Mouse (Mus musculus) G1E-ER4 (cell line): ENCODE results near the gene Smarca1. TPM values are rescaled to one million over a fixed set of nuclear protein-coding genes. Genes with fewer than 3 reads are reported as not detected.

Experiments
- GATA1 ChIP-seq: IDR thresholded peaks from one replicate; pipeline ENCODE4 v1.8.0; 2012; ENCODE audit warnings: low read length, inconsistent platforms
- polyA plus RNA-seq: library from polyadenylated mRNA; stranded (reverse); fragments of >175 nt; gene quantifications from 2 replicates; pipeline ENCODE4 v1.2.3, GENCODE M21; 2012

Gene Smarca1
- polyA plus RNA-seq, 1 experiment: not detected

DNA sequence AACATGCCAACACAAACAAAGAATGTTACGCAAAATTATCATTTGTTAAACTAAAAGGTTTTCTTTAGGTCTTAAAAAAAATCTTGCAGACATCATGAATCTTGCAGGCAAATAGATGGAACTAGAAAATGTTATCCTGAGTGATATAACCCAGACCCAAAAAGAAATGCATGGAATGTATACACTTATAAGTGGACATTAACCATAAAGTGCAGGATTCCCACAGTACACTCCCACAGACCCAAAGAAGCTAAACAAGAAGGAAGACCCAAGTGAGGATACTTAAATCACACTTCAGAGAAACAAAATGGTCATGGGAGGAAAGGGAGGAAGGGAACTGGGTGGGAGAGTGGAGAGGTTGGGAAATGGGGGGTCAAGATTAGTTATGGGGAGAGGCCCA is 34.2 kb downstream of the Smarca1 start:
- TF ChIP-seq GATA1: no peak

DNA sequence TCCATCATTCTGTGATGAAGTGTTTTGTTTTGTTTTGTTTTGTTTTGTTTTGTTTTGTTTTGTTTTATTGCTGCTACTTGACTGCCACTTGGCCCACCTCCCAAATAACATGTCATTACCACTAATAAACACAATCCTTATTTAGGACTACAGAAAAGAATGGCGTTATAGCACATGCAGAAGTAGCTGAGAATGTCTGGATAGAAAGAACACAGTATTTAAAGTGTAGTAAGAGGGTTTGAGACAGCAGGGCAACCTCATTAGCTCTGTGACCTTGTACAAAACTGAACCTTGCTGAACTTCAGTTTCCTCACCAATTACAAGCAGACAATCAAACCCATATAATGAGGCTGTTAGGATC is 57.0 kb downstream of the Smarca1 start:
- TF ChIP-seq GATA1: no peak

DNA sequence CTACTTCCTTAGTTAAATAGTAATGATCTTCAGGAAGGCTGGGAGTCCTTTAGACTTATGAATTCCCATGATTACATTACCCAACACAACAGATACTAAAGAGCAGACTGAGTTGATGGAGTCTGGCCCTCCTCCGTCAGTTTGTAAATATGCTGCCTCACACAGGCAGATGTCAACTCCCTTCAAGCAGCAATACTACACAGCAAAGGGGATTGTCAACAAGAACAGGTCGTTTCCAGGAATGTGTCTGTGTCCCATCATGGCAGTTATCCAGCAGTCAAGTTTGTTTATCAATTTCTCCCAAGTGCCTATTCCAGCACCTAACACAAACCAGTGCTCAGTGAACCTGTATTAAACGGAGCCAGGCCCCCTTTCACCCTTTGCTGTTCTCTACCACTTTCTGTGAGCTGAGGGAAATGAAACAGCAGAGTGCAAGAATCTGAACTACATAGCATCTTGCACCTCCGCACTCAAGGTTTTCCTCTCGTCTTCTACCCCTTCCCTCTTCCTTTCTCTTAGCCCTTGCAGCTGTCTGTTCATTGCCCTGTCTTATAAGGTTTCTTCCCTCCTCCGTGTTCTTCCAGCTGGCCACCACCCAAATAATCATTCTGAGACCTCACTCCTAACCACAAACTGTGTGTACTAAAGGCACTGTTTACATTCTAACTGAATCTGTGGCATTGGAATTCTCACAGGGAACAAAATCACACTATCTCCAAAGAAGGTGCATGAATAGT is 57.5 kb downstream of the Smarca1 start:
- no peak for TF ChIP-seq GATA1

DNA sequence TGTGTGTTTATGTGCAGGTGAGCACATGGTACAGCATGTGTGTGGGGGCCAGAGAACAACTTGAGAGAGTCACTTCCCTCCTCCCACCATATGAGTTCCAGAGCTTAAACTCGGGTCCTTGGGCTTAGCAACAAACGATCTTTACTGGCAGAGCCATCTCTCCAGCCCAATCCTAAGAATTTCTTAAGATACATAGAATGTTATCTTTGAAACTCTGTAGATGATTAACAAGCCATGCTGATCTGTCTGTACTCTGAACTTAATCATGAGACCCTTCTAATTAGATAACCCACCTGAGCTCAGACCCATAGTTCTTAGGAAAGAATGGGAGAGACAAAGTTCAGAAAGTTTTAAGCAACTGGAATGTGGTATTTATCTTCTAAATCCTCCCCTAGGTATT is 59.3 kb downstream of the Smarca1 start:
- no peak for TF ChIP-seq GATA1

DNA sequence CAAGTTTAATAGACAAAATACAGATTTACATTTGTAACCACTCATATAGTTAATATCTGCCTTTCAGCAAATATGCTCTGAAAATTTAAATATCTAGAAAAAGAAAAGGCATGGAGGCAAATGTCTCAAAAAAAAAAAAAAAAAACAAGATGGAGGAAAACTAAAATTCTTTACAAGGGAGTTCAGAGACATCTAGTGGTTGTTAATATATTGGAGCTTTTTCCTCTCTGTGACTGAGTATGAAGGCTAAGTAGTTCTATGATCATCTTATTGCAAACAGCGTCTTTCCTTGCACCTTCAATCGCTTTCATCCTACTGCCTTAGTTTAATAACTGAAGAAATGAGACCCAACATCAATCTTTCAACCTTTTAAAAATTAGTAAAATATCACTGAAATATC is 72.2 kb downstream of the Smarca1 start:
- TF ChIP-seq GATA1: no peak

DNA sequence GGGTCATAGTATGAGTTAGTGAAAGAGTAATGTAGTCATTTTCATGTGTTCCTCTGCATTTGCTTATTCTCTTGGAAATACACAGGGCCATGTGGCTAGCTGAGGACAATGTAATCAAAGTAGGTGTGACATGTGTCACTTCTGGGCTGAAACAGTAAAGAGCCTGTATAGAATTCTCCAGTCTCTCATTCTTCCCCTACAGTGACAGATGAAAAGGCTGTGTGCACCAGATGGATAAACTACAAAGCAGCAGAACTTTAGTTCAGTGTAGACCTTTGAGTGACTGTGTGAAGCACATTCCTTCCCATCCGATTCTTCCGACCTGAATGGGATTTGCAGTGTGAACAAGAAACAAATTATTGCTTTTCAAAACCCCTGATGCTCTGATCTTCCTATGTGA is 84.1 kb downstream of the Smarca1 start:
- no peak for TF ChIP-seq GATA1

DNA sequence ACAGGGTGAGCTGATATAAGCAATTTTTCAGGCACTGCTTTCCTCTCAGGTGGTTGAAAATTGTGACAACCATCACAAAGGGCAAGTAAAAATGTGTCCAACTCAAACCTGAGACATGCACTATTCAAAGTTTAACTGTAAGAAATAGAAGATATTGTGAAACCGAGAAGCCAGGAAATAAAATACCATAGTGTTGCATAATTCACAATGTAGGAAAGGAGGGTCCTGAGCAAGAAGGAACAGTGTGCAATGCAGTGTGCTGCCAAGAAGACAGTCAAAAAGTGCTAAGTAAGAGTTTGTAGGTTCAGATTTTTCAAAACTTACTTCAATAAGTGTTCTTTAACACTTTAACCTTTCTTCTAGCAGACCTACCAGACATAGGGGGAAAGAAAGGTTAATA is 128.3 kb downstream of the Smarca1 start:
- TF ChIP-seq GATA1: no peak

DNA sequence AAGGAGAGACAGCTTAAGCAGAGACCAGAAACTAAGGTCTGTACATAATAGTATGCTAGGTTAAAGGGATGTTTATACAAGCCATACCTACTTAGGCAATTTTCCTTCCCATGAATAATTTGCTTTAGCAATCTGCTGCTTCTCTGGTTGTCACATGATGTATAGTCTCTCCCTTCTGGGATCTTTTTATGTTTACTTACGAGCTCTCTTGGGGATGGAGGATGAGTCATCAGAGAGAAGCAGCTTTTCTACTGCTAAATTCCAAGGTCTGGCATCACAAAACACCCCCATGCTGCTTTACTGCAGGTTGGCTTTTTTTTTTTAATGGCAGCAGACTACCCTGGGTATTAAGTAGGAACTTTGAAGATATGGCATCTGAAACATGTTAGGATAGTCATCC is 132.6 kb downstream of the Smarca1 start:
- no peak for TF ChIP-seq GATA1

Other genes starting within 250 kb of the Smarca1 start
- gene Ocrl, start 19.4 kb upstream of the Smarca1 start, polyA plus RNA-seq: not detected in 2 replicates
- 0.02 TPM in 1 of 2 replicates, not detected in the other for gene Apln, start 141.9 kb upstream of the Smarca1 start, polyA plus RNA-seq
- gene Xpnpep2, start 215.8 kb upstream of the Smarca1 start, polyA plus RNA-seq: 0.19 and 0.48 TPM in 2 replicates